Mouse (Mus musculus): Measurements from ENCODE around the gene Hyal5.

Gene Hyal5

DNA sequence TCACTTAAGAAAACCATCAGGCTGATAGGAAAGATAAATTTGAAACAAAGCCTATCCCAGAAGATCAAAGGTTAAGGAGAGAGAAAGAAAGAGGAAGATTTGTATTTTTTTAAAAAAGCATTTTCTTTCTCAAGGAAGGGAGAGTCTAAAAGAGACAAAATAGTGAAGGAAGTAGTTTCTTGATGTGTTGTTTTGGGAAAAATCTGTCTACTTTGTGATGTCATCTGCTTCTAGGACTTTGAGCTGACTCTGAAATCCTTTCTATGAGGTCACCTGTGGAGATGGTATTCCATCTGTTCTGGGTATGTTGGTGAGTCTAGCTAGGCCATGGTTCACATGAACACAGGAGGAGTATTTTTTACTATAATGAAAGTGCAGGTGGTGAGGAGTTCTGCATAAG, at the start of gene Hyal5:
Gene Hyal5 (plus strand): TSS at position 301 of the 400 bp plus-strand sequence.
- no peak for DNase-seq

DNA sequence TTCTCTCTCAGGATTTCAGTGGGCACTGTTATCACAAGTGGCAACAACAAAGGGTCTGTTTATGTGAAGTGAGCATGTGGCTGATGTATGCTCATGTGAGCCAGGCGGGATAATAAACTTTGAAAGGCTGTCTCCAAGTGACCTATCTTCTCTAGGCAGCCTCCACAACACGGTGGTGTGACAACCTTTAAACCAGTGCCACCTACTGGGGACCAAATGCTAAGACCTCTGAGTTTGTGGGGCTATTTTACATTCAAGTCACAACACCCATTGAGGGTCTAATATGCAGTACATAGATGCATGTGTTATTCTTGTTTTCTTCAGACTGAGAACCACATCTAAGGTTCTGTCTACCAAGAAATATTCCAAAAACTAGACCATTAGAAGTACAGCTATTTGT, 35.7 kb upstream of the Hyal5 start:
- DNase-seq: no peak

DNA sequence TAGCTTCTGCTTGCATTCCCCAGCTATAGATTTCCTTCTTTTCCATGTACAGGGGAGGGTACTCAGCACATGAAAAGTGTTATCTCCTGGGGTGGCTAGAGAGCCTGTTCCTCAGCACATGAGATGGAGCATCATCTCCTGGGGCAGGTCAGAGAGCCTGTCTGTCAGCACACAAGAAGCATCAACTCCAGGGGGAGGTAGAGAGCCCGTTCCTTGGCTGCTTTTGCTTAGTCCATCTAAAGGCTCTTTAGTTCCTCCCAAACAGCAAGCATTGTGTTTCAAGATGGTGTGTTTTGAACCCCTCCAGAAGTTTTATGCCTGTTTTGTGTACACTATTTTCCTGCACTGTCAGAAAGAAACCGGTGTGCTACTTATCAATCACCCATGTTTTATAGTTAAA, 2.5 kb downstream of the Hyal5 start:
- no peak for DNase-seq

- no peak for DNase-seq
These were observed 5.9 kb downstream of the Hyal5 start for GRCm38 (mm10) chr6:24863649-24864048.

GRCm38 (mm10) chr6:24894146-24894873, 36.5 kb downstream of the Hyal5 start:
- peak; percentile 37 for DNase-seq

- no peak for DNase-seq
These were observed 37.0 kb downstream of the Hyal5 start for GRCm38 (mm10) chr6:24894874-24895183.

DNA sequence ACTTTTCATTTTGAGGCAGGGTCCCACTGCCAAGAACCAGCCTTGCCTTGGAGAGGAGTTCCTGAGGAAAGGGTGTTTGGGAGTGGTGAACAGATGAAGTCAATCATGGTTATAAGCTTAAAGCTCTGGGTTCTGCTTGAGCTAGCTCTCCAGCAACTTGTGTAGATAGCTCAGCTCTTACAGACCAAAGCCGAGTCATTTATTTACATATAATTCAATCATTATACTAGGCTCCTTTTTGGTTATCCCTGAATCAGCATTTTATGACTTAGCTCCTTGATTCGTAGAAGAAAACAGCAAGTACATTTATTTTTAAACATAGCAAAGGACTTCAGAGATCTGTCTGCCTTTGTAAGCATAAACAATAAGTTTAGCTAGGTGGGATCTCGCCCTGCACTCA, 47.3 kb downstream of the Hyal5 start:
- no peak for DNase-seq

GRCm38 (mm10) chr6:24907824-24908223, 50.0 kb downstream of the Hyal5 start:
- DNase-seq: no peak

DNA sequence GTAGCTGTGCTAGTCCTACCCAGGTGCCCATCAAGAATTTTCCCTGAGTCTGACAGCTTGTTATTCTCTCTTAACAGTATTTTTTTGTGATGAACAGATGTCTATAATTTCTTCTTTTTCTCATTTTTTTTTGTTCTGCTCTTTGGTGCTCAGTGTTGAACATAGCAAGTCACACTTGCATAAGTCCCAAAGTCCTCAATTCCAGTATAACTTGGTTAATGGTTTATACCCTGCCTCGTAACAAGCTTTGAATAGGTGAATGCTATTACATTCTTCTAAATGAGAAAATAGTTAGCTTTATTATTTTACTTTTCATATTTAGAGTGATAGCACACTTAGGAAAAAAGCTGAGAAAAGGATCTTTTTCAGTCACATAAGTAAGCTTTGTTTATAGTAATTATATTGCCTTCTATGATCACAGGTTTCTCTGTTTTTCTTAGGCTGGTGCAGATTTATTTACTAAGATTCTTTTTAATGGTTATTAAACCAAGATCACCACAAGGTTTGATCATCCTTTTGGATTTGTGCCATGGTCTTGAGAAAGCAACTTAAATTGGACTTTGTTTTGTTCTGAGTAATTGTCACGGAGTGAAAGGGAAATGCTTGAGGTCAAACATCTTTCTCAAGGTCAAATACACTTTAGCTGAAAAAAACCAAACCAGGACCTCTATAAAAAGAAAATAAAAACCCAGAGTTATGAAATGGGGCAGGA, 52.4 kb downstream of the Hyal5 start:
- DNase-seq: no peak

DNA sequence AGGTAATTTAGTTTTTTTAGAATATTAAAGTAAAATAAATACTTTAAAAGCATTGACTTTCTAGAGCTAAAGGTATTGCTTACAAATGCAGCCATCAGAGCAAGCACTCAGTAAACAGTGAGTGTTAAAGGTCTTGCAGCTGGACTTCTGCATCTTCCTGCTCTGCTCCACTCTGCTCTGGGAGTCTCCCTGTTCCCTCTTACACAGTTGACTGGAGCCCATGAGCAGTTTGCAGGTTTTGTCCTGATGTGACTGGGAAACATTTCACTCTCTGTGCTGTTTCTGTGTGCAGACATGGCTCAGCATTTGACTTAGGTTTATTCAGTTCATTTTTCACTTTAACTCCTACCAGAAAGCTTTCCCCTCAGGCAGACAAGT, 52.9 kb downstream of the Hyal5 start:
- DNase-seq: no peak

DNA sequence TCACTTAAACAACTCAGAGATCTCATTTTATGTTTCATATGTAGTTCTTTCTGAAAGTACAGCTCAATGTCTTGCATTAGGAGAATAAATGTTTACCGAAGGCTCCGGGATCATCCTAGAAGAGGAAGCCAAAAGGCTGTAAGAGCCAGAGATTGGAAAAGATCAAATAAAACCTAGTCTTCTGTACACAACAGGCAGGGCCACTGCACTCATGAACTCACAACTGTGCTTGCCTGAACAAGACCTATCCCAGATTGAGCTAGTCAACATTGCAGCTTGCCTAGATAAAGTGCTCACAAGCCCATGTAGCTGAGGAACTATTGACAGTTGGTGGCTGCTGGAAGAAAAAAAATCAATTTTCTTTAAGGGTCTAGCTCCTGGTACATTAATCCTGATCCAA, 55.8 kb downstream of the Hyal5 start:
- no peak for DNase-seq

GRCm38 (mm10) chr6:24925076-24925785, 67.4 kb downstream of the Hyal5 start:
- no peak for DNase-seq
